Mouse (Mus musculus): ENCODE results near the gene Cpb1. TPM values are rescaled to one million over a fixed set of nuclear protein-coding genes. Genes with fewer than 3 reads are reported as not detected.

Cpb1 gene
- total RNA-seq, 1 experiment = not detected

- in situ Hi-C loops (cut with MboI; ENCODE audit: low sequenced_read_pairs in 2 of 2, unreplicated experiment in 2 of 2) = no loop called here
- Histone ChIP-seq H3K9ac (ENCODE audit: insufficient read depth, low read depth, low read length, poor library complexity, severe bottlenecking) (no peak overlapping the region), H3K4me3 (ENCODE audit: insufficient read depth in 1 of 2, low read depth in 1 of 2, low read length in 2 of 2, poor library complexity in 1 of 2, severe bottlenecking in 1 of 2) (no peak overlapping the region), H3K27ac (ENCODE audit: insufficient read depth, low read depth, low read length, poor library complexity, severe bottlenecking) (no peak overlapping the region), H3K9me3 (ENCODE audit: control insufficient read depth, insufficient read depth, low read depth, low read length) (no peaks in the 10 kb centered on the region), H3K36me3 (ENCODE audit: control insufficient read depth, insufficient read depth, low read length, poor library complexity, severe bottlenecking) (no peaks in the 10 kb centered on the region), H3K4me1 (ENCODE audit: control insufficient read depth in 2 of 2, insufficient read depth in 2 of 2, low read length in 2 of 2, poor library complexity in 1 of 2) (no peaks in the 10 kb centered on the region)
- no peak for DNase-seq (ENCODE audit: low read depth, low spot score)
- TF ChIP-seq ZNF384 (IDR thresholded peaks at IDR 0.05; ENCODE audit: low read depth, low read length) (no peak), MAFK (IDR thresholded peaks at IDR 0.05; ENCODE audit: insufficient read depth, low read depth, low read length) (no peak), HCFC1 (IDR thresholded peaks at IDR 0.05; ENCODE audit: borderline replicate concordance, insufficient read depth, low read length) (no peak), CHD2 (IDR thresholded peaks at IDR 0.05; ENCODE audit: low read depth, low read length) (no peak), ZC3H11A (IDR thresholded peaks at IDR 0.05; ENCODE audit: borderline replicate concordance, low read depth, low read length) (no peak)
Measured at GRCm38 (mm10) chr3:20222926-20223698, 52.4 kb downstream of the Cpb1 start.

GRCm38 (mm10) chr3:20222136-20222535 is 53.4 kb downstream of the Cpb1 start:
- H3K9ac ChIP-seq (ENCODE audit: insufficient read depth, low read depth, low read length, poor library complexity, severe bottlenecking) = no peak overlapping the region
- H3K9me3 ChIP-seq (ENCODE audit: control insufficient read depth, insufficient read depth, low read depth, low read length) = no peaks in the 10 kb centered on the region
- H3K36me3 ChIP-seq (ENCODE audit: control insufficient read depth, insufficient read depth, low read length, poor library complexity, severe bottlenecking) = no peaks in the 10 kb centered on the region
- in situ Hi-C loops (cut with MboI; ENCODE audit: low sequenced_read_pairs in 2 of 2, unreplicated experiment in 2 of 2) = no loop called here
- H3K4me1 ChIP-seq (ENCODE audit: control insufficient read depth in 2 of 2, insufficient read depth in 2 of 2, low read length in 2 of 2, poor library complexity in 1 of 2) = no peaks in the 10 kb centered on the region
- H3K4me3 ChIP-seq (ENCODE audit: insufficient read depth in 1 of 2, low read depth in 1 of 2, low read length in 2 of 2, poor library complexity in 1 of 2, severe bottlenecking in 1 of 2) = no peak overlapping the region
- no peak for TF ChIP-seq HCFC1 (IDR thresholded peaks at IDR 0.05; ENCODE audit: borderline replicate concordance, insufficient read depth, low read length)
- no peak for TF ChIP-seq ZC3H11A (IDR thresholded peaks at IDR 0.05; ENCODE audit: borderline replicate concordance, low read depth, low read length)
- no peak for TF ChIP-seq MAFK (IDR thresholded peaks at IDR 0.05; ENCODE audit: insufficient read depth, low read depth, low read length)
- TF ChIP-seq ZNF384 (IDR thresholded peaks at IDR 0.05; ENCODE audit: low read depth, low read length) = no peak
- no peak for DNase-seq (ENCODE audit: low read depth, low spot score)
- no peak overlapping the region for H3K27ac ChIP-seq (ENCODE audit: insufficient read depth, low read depth, low read length, poor library complexity, severe bottlenecking)

- no peaks in the 10 kb centered on the region for H3K9me3 ChIP-seq (ENCODE audit: control insufficient read depth, insufficient read depth, low read depth, low read length)
- H3K27ac ChIP-seq (ENCODE audit: insufficient read depth, low read depth, low read length, poor library complexity, severe bottlenecking) = no peak overlapping the region
- H3K36me3 ChIP-seq (ENCODE audit: control insufficient read depth, insufficient read depth, low read length, poor library complexity, severe bottlenecking) = no peaks in the 10 kb centered on the region
- no peak overlapping the region for H3K9ac ChIP-seq (ENCODE audit: insufficient read depth, low read depth, low read length, poor library complexity, severe bottlenecking)
- no peak for TF ChIP-seq HCFC1 (IDR thresholded peaks at IDR 0.05; ENCODE audit: borderline replicate concordance, insufficient read depth, low read length)
- TF ChIP-seq MAFK (IDR thresholded peaks at IDR 0.05; ENCODE audit: insufficient read depth, low read depth, low read length) = 0 out of 2 replicates have a peak, but pooled peaks have one; percentile 23
- TF ChIP-seq ZNF384 (IDR thresholded peaks at IDR 0.05; ENCODE audit: low read depth, low read length) = peak; percentile 91
- TF ChIP-seq ZC3H11A (IDR thresholded peaks at IDR 0.05; ENCODE audit: borderline replicate concordance, low read depth, low read length) = peak; percentile 82; the same call in 1 of the 2 replicates
- no peak for TF ChIP-seq CHD2 (IDR thresholded peaks at IDR 0.05; ENCODE audit: low read depth, low read length)
- no peak overlapping the region for H3K4me3 ChIP-seq (ENCODE audit: insufficient read depth in 1 of 2, low read depth in 1 of 2, low read length in 2 of 2, poor library complexity in 1 of 2, severe bottlenecking in 1 of 2)
- DNase-seq (ENCODE audit: low read depth, low spot score) = peak; percentile 40
- in situ Hi-C loops (cut with MboI; ENCODE audit: low sequenced_read_pairs in 2 of 2, unreplicated experiment in 2 of 2) = loop anchor here (5.0 to 25.0 kb wide), 2 partner anchors 287 to 297 kb away; no protein-coding TSS in a partner anchor
- H3K4me1 ChIP-seq (ENCODE audit: control insufficient read depth in 2 of 2, insufficient read depth in 2 of 2, low read length in 2 of 2, poor library complexity in 1 of 2) = peaks cover 0 to 1% of the 10 kb centered on the region in 2 experiments; a peak in 1 of 4 replicates
Measured at GRCm38 (mm10) chr3:20198869-20199268, 76.7 kb downstream of the Cpb1 start.

Other genes starting within 250 kb of the Cpb1 start
- 8.9 and 9.6 TPM in 2 replicates for gene Hps3, start 240.4 kb downstream of the Cpb1 start, total RNA-seq (2012; rRNA removed)
- 21.0 and 21.2 TPM in 2 replicates for gene Hltf, start 217.9 kb downstream of the Cpb1 start, total RNA-seq (2012; rRNA removed)
- 3.6 and 8.2 TPM in 2 replicates for gene Gyg, start 120.4 kb downstream of the Cpb1 start, total RNA-seq (2012; rRNA removed)
- not detected in 2 replicates for gene Cpa3, start 33.6 kb downstream of the Cpb1 start, total RNA-seq (2012; rRNA removed)
- not detected in 2 replicates for gene Agtr1b, start 91.4 kb upstream of the Cpb1 start, total RNA-seq (2012; rRNA removed)